Mouse (Mus musculus) midbrain, postnatal 0 days (tissue): Measurements from ENCODE around the gene Itsn1. TPM values are rescaled to one million over a fixed set of nuclear protein-coding genes. Genes with fewer than 3 reads are reported as not detected.

Experiments
- ATAC-seq: fragments of 200-750 bp; cut with Nextera tagmentation; 2 replicates; pipeline ENCODE4 v1.8.0; 2017; ENCODE audit warnings: moderate number of reproducible peaks, mild to moderate bottlenecking, moderate TSS enrichment, moderate library complexity; ENCODE audit not compliant: low FRiP score
- DNase-seq: peaks from one replicate; pipeline ENCODE4 v3.0.0-alpha.2; 2015; ENCODE audit warnings: low spot score
- H3K27ac ChIP-seq: fragments of 300-500 bp; sonication (generic); 2 replicates; pipeline ENCODE4 v1.5.1; 2014; ENCODE audit warnings: low read depth, mild to moderate bottlenecking, low read length, mixed read lengths
- H3K27me3 ChIP-seq: fragments of 300-500 bp; sonication (generic); 2 replicates; pipeline ENCODE4 v1.6.1; 2014; ENCODE audit warnings: low read length, control low read depth, mixed read lengths; ENCODE audit not compliant: insufficient read depth
- H3K36me3 ChIP-seq: fragments of 300-500 bp; sonication (generic); 2 replicates; pipeline ENCODE4 v1.6.1; 2014; ENCODE audit warnings: low read length, control low read depth, mixed read lengths; ENCODE audit not compliant: insufficient read depth
- H3K4me1 ChIP-seq: fragments of 300-500 bp; sonication (generic); 2 replicates; pipeline ENCODE4 v1.6.1; 2014; ENCODE audit warnings: mild to moderate bottlenecking, control low read depth, antibody characterized with exemption, low read length, mixed read lengths; ENCODE audit not compliant: insufficient read depth
- H3K4me2 ChIP-seq: fragments of 300-500 bp; sonication (generic); 2 replicates; pipeline ENCODE4 v1.6.1; 2014; ENCODE audit warnings: low read depth, mild to moderate bottlenecking, low read length, mixed read lengths; ENCODE audit not compliant: poor library complexity, severe bottlenecking
- H3K4me3 ChIP-seq: fragments of 300-500 bp; sonication (generic); 2 replicates; pipeline ENCODE4 v1.5.1; 2014; ENCODE audit warnings: low read depth, mild to moderate bottlenecking, low read length, moderate library complexity
- H3K9ac ChIP-seq: fragments of 300-500 bp; sonication (generic); replicated peaks from 2 replicates; pipeline ENCODE4 v1.6.1; 2014; ENCODE audit warnings: mild to moderate bottlenecking, low read length, moderate library complexity, mixed read lengths; ENCODE audit not compliant: poor library complexity, severe bottlenecking
- H3K9me3 ChIP-seq: fragments of 300-500 bp; sonication (generic); 2 replicates; pipeline ENCODE4 v1.6.1; 2016; ENCODE audit warnings: low read length, control low read depth
- CTCF ChIP-seq: IDR thresholded peaks from 2 replicates; pipeline ENCODE4 v1.5.1; 2016; ENCODE audit warnings: antibody characterized with exemption, mild to moderate bottlenecking
- WGBS: fragments of 180-500 bp; shearing (Covaris S2); extraction: QIAGEN DNeasy Blood & Tissue Kit; methylation state at CpG from one replicate; pipeline ENCODE4 v1.1.7; 2014; 5-methylcytosine and 5-hydroxymethylcytosine counted together
- polyA plus RNA-seq: library from polyadenylated mRNA; unstranded; fragments of >200 nt; fragmentation: Nextera tagmentation; extraction: Ambion mirVana; gene quantifications from 2 replicates; pipeline ENCODE4 v1.2.1, GENCODE M21; 2015
- total RNA-seq: library from RNA; depleted of rRNA; stranded (reverse); fragments of >200 nt; gene quantifications from 2 replicates; pipeline ENCODE4 v1.2.3, GENCODE M21; 2014; rRNA removed

The Itsn1 gene
- total RNA-seq: 78.7 and 84.7 TPM in 2 replicates
- polyA plus RNA-seq: 34.0 and 34.7 TPM in 2 replicates

DNA sequence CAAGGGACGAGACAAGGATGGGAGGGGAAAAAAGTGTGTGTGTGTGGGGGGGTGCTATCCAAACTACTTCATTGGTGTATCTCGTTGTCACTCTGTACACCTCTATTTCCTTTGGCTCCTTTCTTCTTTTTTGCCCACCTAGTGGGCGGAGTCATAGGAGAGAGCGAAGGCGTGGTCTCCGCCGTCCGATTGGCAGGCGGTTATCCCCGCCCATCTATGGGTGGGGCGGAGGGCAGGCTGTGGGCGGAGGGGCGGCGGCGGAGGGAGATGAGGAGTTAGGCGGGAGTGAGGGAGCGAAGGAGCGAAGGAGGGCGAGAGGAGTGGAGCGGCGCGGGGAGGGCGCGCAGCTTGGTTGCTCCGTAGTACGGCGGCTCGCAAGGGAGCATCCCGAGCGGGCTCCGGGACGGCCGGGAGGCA, at the start of gene Itsn1:
Itsn1 (plus strand) TSS at position 216 of the 417 bp plus-strand sequence.
- Histone ChIP-seq H3K4me3 (peak within 1 kb of the TSS; percentile 93), H3K4me2 (peak within 1 kb of the TSS; percentile 70)

DNA sequence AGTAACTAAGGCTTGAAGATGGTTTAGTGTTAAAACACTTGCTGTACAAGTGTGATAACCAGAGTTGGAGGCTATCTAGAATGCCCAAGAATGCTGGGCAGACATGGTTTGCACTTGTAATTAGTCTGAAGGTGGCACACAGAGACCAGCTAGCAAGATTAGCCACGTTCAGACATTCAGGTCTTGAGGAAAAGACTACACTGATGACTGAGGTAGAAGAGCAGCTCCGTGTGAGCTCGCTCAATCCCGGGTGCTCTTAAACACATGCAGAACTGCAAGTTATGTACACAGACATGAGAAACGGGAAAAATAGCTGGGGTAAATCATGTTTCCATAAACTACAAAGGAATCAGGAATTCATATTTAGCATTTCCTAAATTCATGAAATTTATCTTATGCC, 48.4 kb upstream of the Itsn1 start:
- H3K9ac ChIP-seq: no peak overlapping the region
- no peak overlapping the region for H3K27ac ChIP-seq
- no peaks in the 10 kb centered on the region for H3K9me3 ChIP-seq
- TF ChIP-seq CTCF: no peak
- WGBS: 78% methylated on average over 5 of the region's 5 CpGs
- H3K4me2 ChIP-seq: no peak overlapping the region
- H3K36me3 ChIP-seq: peaks cover 80% of the 10 kb centered on the region
- ATAC-seq: no peak
- no peaks in the 10 kb centered on the region for H3K4me1 ChIP-seq
- no peak for DNase-seq
- no peaks in the 10 kb centered on the region for H3K27me3 ChIP-seq
- H3K4me3 ChIP-seq: no peak overlapping the region

More for the DNA sequence above, at the start of gene Itsn1:
- DNase-seq: peak; percentile 99
- H3K27ac ChIP-seq: peak within 1 kb of the TSS; percentile 95
- H3K9me3 ChIP-seq: no peaks in the 10 kb centered on the region
- TF ChIP-seq CTCF: peak; percentile 28
- peaks cover 22% of the 10 kb centered on the region for H3K4me1 ChIP-seq
- H3K27me3 ChIP-seq: no peaks in the 10 kb centered on the region
- no peaks in the 10 kb centered on the region for H3K36me3 ChIP-seq
- WGBS: under 1% methylated on average over 22 of the region's 33 CpGs
- H3K9ac ChIP-seq: peak within 1 kb of the TSS; percentile 89
- ATAC-seq: peak; percentile 95

DNA sequence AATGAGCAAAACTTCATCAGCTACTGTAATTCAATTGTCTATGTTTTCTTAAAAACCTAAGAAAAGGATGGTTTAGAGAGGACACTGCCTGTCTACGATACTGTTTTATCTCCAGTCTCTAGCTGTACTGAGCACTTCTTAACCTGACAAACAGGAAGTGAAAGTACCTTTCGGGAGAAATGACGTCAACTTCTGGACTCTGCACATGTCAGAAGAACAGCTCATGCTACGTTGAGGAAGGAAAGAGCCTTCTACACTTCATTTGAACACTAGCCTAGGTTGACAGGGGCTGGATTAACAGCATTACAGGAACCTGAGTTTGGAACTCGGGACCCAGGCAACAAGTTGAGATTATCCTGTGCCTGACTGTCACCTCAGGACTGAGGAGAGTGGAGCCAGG, 43.6 kb upstream of the Itsn1 start:
- WGBS: 91% methylated on average over 5 of the region's 5 CpGs
- H3K4me3 ChIP-seq: no peak overlapping the region
- H3K4me2 ChIP-seq: no peak overlapping the region
- no peak overlapping the region for H3K9ac ChIP-seq
- TF ChIP-seq CTCF: no peak
- DNase-seq (no peak), ATAC-seq (no peak)
- peaks cover 54% of the 10 kb centered on the region for H3K36me3 ChIP-seq
- 0 out of 2 replicates have a peak, but pooled peaks cover 4% of the 10 kb centered on the region for H3K4me1 ChIP-seq
- H3K27ac ChIP-seq: no peak overlapping the region
- H3K27me3 ChIP-seq: no peaks in the 10 kb centered on the region
- H3K9me3 ChIP-seq: no peaks in the 10 kb centered on the region

DNA sequence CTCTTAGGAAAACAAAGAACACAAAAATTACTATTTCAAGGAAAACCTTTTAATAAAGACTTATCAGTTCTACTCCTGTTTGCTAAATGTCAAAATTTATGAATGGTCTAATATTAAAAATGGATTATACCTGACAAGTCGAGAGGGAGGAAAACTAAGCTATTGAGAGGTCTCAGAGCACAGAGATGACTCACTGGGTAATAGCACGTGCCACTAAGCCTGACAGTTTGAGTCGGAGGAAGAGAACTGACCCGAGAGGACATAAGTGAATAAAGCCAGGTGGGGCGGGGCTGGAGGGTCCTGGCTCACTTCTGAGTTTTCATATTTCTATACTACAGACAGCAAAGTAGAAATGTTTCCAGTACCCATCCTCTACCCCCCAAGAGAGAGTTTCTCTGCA, 42.7 kb upstream of the Itsn1 start:
- no peak for TF ChIP-seq CTCF
- Histone ChIP-seq H3K9me3 (no peaks in the 10 kb centered on the region), H3K27me3 (no peaks in the 10 kb centered on the region), H3K4me2 (no peak overlapping the region), H3K9ac (no peak overlapping the region), H3K4me3 (no peak overlapping the region), H3K36me3 (peaks cover 51% of the 10 kb centered on the region), H3K4me1 (0 out of 2 replicates have a peak, but pooled peaks cover 4% of the 10 kb centered on the region), H3K27ac (no peak overlapping the region)
- ATAC-seq: no peak
- WGBS: 79% methylated on average over 5 of the region's 5 CpGs
- no peak for DNase-seq

DNA sequence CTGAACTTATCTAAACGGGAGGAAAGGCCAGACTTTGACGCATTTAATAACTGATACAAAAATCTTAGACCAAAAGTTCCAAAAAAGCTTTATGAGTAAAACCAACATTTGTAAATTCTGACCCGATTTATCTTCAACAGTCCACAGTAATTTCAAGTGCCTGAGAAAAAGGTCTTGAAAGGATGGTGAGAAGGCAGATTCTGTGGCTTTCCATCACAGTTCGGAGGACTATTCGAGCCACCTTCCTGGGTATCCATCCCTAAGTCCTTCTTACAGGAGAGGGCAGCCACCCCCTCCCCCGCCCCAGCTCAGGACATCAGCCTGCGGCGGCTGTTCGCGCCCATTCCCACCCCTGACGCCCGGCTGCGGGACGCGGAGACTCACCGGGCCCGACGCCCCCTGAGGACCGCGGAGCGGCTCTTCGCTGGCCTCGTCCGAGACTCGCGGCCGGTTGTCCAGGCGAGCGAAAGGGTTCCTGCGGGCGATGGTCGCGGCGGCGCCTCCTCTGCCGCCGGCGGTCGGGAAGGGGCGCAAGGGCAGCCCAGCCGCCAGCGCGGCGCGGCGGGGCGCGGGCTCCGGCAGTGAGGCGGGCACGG, 41.0 kb upstream of the Itsn1 start:
- peaks cover 33% of the 10 kb centered on the region for H3K36me3 ChIP-seq
- DNase-seq: peak; percentile 17
- peak; percentile 59 for ATAC-seq
- peak overlapping the region; percentile 85 for H3K27ac ChIP-seq
- TF ChIP-seq CTCF: no peak
- under 1% methylated on average over 51 of the region's 51 CpGs for WGBS
- peak overlapping the region; percentile 89 for H3K4me2 ChIP-seq
- 0 out of 2 replicates have a peak, but pooled peaks cover 4% of the 10 kb centered on the region for H3K4me1 ChIP-seq
- no peaks in the 10 kb centered on the region for H3K27me3 ChIP-seq
- no peaks in the 10 kb centered on the region for H3K9me3 ChIP-seq
- peak overlapping the region; percentile 94 for H3K4me3 ChIP-seq
- peak overlapping the region; percentile 86 for H3K9ac ChIP-seq

DNA sequence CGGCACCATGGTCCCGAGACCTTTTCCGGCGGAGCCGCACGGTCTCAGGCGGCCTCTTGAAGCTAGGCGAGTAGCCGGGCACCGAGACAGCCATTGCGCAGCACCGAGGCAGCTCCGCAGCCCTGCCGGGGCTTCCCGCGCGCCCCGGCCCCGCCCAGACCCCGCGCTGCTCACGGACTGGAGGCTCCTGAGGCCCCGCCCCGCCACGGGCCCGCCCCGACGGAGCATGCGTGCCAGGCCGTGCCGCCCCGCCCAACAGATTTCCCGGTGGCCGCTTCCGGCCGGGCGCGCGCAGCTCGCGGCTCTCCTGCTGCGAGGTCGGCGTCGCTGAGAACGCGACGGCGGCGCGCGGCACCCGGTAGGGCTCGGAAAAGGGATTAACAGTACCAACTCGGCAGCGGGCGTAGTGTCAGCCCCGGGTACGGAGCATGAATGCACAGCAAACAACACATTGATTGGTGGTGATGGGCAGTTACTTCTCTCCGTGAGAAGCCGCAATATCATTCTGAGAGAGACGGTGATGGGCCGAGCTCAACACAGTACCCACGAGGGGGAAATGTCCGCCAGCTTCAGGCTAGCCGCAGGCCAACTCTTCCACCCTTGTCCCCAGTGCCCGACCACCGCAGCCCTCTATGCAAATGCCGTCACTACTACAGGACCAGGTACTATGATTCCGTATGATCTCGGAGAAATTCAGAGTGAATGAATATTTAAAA, 40.3 kb upstream of the Itsn1 start, which contains the start of gene Donson:
Donson (minus strand) TSS at position 152 of the 716 bp plus-strand sequence.
- DNase-seq (peak; percentile 94), ATAC-seq (peak; percentile 98)
- H3K27me3 ChIP-seq: no peaks in the 10 kb centered on the region
- peaks cover 29% of the 10 kb centered on the region for H3K36me3 ChIP-seq
- peak within 1 kb of the TSS; percentile 86 for H3K9ac ChIP-seq
- H3K4me1 ChIP-seq: 0 out of 2 replicates have a peak, but pooled peaks cover 4% of the 10 kb centered on the region
- no peak for TF ChIP-seq CTCF
- peak within 1 kb of the TSS; percentile 85 for H3K27ac ChIP-seq
- under 1% methylated on average over 71 of the region's 71 CpGs for WGBS
- H3K4me2 ChIP-seq: peak within 1 kb of the TSS; percentile 89
- H3K9me3 ChIP-seq: no peaks in the 10 kb centered on the region
- H3K4me3 ChIP-seq: peak within 1 kb of the TSS; percentile 94
